Mouse (Mus musculus) liver, postnatal 0 days (tissue): ENCODE measurements around the gene Ccdc69. TPM values are rescaled to one million over a fixed set of nuclear protein-coding genes. Genes with fewer than 3 reads are reported as not detected.

Experiments
- ATAC-seq: fragments of 200-750 bp; cut with Nextera tagmentation; 2 replicates; pipeline ENCODE4 v1.8.0; 2017; ENCODE audit warnings: mild to moderate bottlenecking, moderate library complexity
- DNase-seq: peaks from one replicate; pipeline ENCODE4 v3.0.0-alpha.2; 2016
- H3K27ac ChIP-seq: fragments of 300-500 bp; sonication (generic); 2 replicates; pipeline ENCODE4 v1.5.1; 2014; ENCODE audit warnings: antibody characterized with exemption, moderate library complexity, mild to moderate bottlenecking, low read depth
- H3K27me3 ChIP-seq: fragments of 300-500 bp; sonication (generic); 2 replicates; pipeline ENCODE4 v1.6.1; 2014; ENCODE audit warnings: low read length, control low read depth, mixed read lengths; ENCODE audit not compliant: insufficient read depth
- H3K36me3 ChIP-seq: fragments of 300-500 bp; sonication (generic); replicated peaks from 2 replicates; pipeline ENCODE4 v1.6.1; 2014; ENCODE audit warnings: mild to moderate bottlenecking, control low read depth, low read length, moderate library complexity, mixed read lengths; ENCODE audit not compliant: insufficient read depth
- H3K4me1 ChIP-seq: fragments of 300-500 bp; sonication (generic); 2 replicates; pipeline ENCODE4 v1.6.1; 2014; ENCODE audit warnings: antibody characterized with exemption, mild to moderate bottlenecking, control low read depth; ENCODE audit not compliant: insufficient read depth
- H3K4me2 ChIP-seq: fragments of 300-500 bp; sonication (generic); 2 replicates; pipeline ENCODE4 v1.6.1; 2014; ENCODE audit warnings: low read depth, mild to moderate bottlenecking, low read length, moderate library complexity, mixed read lengths
- H3K4me3 ChIP-seq: fragments of 300-500 bp; sonication (generic); 2 replicates; pipeline ENCODE4 v1.5.1; 2014; ENCODE audit warnings: low read depth, low read length
- H3K9ac ChIP-seq: fragments of 300-500 bp; sonication (generic); replicated peaks from 2 replicates; pipeline ENCODE4 v1.6.1; 2014; ENCODE audit warnings: mild to moderate bottlenecking, moderate library complexity
- H3K9me3 ChIP-seq: fragments of 300-500 bp; sonication (generic); 2 replicates; pipeline ENCODE4 v1.6.1; 2016; ENCODE audit warnings: mild to moderate bottlenecking, control low read depth, low read length, mixed read lengths
- CTCF ChIP-seq: sonication (generic); IDR thresholded peaks from 2 replicates; pipeline ENCODE4 v1.5.1; 2016; ENCODE audit warnings: antibody characterized with exemption, low read depth
- EP300 ChIP-seq: IDR thresholded peaks from 2 replicates; pipeline ENCODE4 v1.6.1; 2016; ENCODE audit warnings: antibody characterized with exemption, low read depth, mild to moderate bottlenecking
- WGBS: fragments of 180-500 bp; shearing (Covaris S2); extraction: QIAGEN DNeasy Blood & Tissue Kit; methylation state at CpG from one replicate; pipeline ENCODE4 v1.1.7; 2014; ENCODE audit not compliant: insufficient replicate concordance; 5-methylcytosine and 5-hydroxymethylcytosine counted together
- polyA plus RNA-seq: library from polyadenylated mRNA; unstranded; fragments of >200 nt; fragmentation: Nextera tagmentation; extraction: Ambion mirVana; gene quantifications from 2 replicates; pipeline ENCODE4 v1.2.1, GENCODE M21; 2015

Ccdc69 gene
- polyA plus RNA-seq, 1 experiment from 2014 or later, result 1.3 TPM

- no peak for TF ChIP-seq EP300
- no peak for TF ChIP-seq CTCF
- H3K9me3 ChIP-seq, result no peaks in the 10 kb centered on the region
- no peaks in the 10 kb centered on the region for H3K27me3 ChIP-seq
- no peak overlapping the region for H3K4me2 ChIP-seq
- ATAC-seq, result no peak
- no peak overlapping the region for H3K4me3 ChIP-seq
- WGBS, result 67% methylated on average over 2 of the region's 2 CpGs
- no peak overlapping the region for H3K27ac ChIP-seq
- no peak overlapping the region for H3K9ac ChIP-seq
- no peaks in the 10 kb centered on the region for H3K36me3 ChIP-seq
- peaks cover 22% of the 10 kb centered on the region for H3K4me1 ChIP-seq
- DNase-seq, result no peak
Observed at GRCm38 (mm10) chr11:55075602-55076001, 2.3 kb downstream of the Ccdc69 start.

DNA sequence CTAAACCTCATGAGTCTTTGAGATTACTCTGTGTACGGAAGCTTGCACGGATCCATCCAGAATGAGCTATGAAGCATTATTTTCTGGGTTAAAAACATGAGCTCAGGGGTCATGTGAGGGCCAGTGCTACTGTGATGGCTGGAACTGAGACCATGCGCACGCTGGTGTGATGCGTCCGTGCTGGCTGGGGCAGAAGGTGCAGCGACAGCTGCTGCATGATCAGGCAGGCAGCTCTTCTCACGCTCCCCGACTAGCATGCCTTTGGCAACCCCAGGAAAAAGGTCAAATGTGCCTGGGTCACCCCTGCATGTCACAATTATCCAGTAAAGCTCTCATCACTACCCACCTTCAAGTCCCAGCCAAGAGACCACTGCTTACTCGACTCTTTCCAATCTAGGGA lies 4.7 kb downstream of the Ccdc69 start:
- ATAC-seq, result no peak
- Histone ChIP-seq H3K9ac (no peak overlapping the region), H3K27ac (no peak overlapping the region), H3K4me2 (no peak overlapping the region), H3K27me3 (no peaks in the 10 kb centered on the region), H3K9me3 (no peaks in the 10 kb centered on the region), H3K4me3 (no peak overlapping the region), H3K36me3 (no peaks in the 10 kb centered on the region), H3K4me1 (peaks cover 16% of the 10 kb centered on the region)
- DNase-seq, result no peak
- no peak for TF ChIP-seq EP300
- no peak for TF ChIP-seq CTCF
- 82% methylated on average over 10 of the region's 10 CpGs for WGBS

DNA sequence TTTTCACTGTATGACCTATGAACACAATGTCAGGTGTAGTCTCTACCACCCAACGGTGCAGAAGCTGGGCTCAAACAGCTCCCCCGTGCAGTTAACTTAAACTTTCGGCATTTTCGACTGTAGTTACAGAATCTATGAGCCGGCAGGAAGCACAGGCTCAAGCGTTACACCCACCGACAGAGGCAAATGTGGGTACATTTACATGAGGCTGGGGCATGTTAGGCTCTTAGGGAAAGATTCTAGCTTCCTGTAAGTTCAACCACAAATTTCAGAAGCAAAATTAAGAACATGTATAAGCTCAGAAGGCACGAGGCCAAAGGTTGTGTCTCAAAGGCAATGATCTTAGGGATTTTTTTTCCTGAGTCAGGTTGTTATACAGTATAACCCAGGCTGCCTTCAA lies 5.5 kb downstream of the Ccdc69 start:
- Histone ChIP-seq H3K27ac (no peak overlapping the region), H3K27me3 (no peaks in the 10 kb centered on the region), H3K4me1 (peaks cover 14% of the 10 kb centered on the region), H3K9me3 (no peaks in the 10 kb centered on the region), H3K4me2 (no peak overlapping the region), H3K9ac (no peak overlapping the region), H3K4me3 (no peak overlapping the region), H3K36me3 (no peaks in the 10 kb centered on the region)
- ATAC-seq (no peak), DNase-seq (no peak)
- 44% methylated on average over 8 of the region's 8 CpGs for WGBS
- TF ChIP-seq EP300 (no peak), CTCF (no peak)

GRCm38 (mm10) chr11:55071344-55071743 lies 6.6 kb downstream of the Ccdc69 start:
- no peak overlapping the region for H3K27ac ChIP-seq
- ATAC-seq (no peak), DNase-seq (no peak)
- H3K9ac ChIP-seq, result no peak overlapping the region
- no peaks in the 10 kb centered on the region for H3K9me3 ChIP-seq
- WGBS, result 77% methylated on average over 5 of the region's 5 CpGs
- H3K4me1 ChIP-seq, result peaks cover 4% of the 10 kb centered on the region
- H3K36me3 ChIP-seq, result no peaks in the 10 kb centered on the region
- no peak overlapping the region for H3K4me2 ChIP-seq
- no peaks in the 10 kb centered on the region for H3K27me3 ChIP-seq
- H3K4me3 ChIP-seq, result no peak overlapping the region
- no peak for TF ChIP-seq EP300
- no peak for TF ChIP-seq CTCF

DNA sequence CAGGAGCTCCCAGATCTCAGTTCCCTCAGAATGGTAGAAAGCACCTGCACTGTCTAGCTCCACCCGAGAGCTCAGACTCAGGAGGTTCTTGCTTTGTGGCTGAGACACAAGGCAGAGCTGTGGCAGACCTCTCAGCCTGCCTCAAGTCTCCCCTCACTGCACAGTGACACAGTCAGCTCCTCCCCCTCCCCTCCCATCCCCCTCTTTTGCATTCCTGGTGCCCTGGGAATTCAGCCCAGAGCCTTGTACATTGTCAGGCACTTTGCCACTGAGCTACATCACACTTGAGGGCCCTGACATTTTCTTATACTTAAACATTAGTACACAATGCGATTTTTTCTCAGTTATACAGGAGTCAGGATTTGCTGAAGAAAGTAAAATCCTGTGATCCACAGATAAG lies 8.9 kb downstream of the Ccdc69 start:
- H3K4me3 ChIP-seq, result no peak overlapping the region
- no peak for DNase-seq
- H3K9me3 ChIP-seq, result no peaks in the 10 kb centered on the region
- TF ChIP-seq CTCF (no peak), EP300 (no peak)
- no peak overlapping the region for H3K9ac ChIP-seq
- no peaks in the 10 kb centered on the region for H3K4me1 ChIP-seq
- no peak for ATAC-seq
- WGBS, result 53% methylated on average over 2 of the region's 2 CpGs
- no peaks in the 10 kb centered on the region for H3K27me3 ChIP-seq
- no peaks in the 10 kb centered on the region for H3K36me3 ChIP-seq
- H3K27ac ChIP-seq, result no peak overlapping the region
- no peak overlapping the region for H3K4me2 ChIP-seq

DNA sequence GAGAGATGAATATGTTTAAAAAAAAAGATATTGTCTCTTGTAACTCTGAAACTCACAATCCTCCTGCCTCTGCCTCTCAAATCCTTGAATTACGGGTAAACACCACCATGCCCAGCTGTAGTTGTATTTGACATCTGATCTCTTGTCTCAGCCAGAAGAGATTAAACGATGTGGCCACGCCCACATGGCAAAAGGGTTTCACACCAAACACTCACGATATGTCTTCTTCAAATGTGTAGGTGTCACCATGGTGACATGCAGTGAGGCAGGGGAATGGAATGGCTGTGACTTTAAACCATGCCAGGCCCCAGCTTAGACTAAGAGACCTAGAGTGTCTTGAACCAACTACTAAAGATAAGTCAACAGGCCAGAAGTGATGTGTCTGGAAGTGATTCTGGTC lies 11.0 kb downstream of the Ccdc69 start:
- no peaks in the 10 kb centered on the region for H3K27me3 ChIP-seq
- no peak overlapping the region for H3K4me2 ChIP-seq
- DNase-seq (no peak), ATAC-seq (no peak)
- 64% methylated on average over 4 of the region's 4 CpGs for WGBS
- no peaks in the 10 kb centered on the region for H3K9me3 ChIP-seq
- H3K9ac ChIP-seq, result no peak overlapping the region
- TF ChIP-seq EP300 (no peak), CTCF (no peak)
- H3K36me3 ChIP-seq, result no peaks in the 10 kb centered on the region
- no peak overlapping the region for H3K4me3 ChIP-seq
- no peak overlapping the region for H3K27ac ChIP-seq
- no peaks in the 10 kb centered on the region for H3K4me1 ChIP-seq

GRCm38 (mm10) chr11:55062856-55063255 lies 15.1 kb downstream of the Ccdc69 start:
- TF ChIP-seq EP300, result no peak
- no peak for TF ChIP-seq CTCF
- H3K27me3 ChIP-seq, result no peaks in the 10 kb centered on the region
- no peak for DNase-seq
- no peaks in the 10 kb centered on the region for H3K36me3 ChIP-seq
- H3K4me1 ChIP-seq, result no peaks in the 10 kb centered on the region
- 43% methylated on average over 5 of the region's 5 CpGs for WGBS
- no peak overlapping the region for H3K4me3 ChIP-seq
- no peak for ATAC-seq
- no peak overlapping the region for H3K27ac ChIP-seq
- H3K4me2 ChIP-seq, result no peak overlapping the region
- H3K9me3 ChIP-seq, result no peaks in the 10 kb centered on the region
- no peak overlapping the region for H3K9ac ChIP-seq
